Mouse (Mus musculus) lung, postnatal 0 days (tissue): Measurements from ENCODE around the gene Tcirg1. TPM values are rescaled to one million over a fixed set of nuclear protein-coding genes. Genes with fewer than 3 reads are reported as not detected.

ENCODE experiments used
- ATAC-seq: fragments of 200-750 bp; cut with Nextera tagmentation; 2 replicates; pipeline ENCODE4 v1.8.0; 2017; ENCODE audit warnings: moderate library complexity
- DNase-seq: peaks from one replicate; pipeline ENCODE4 v3.0.0-alpha.2; 2016; ENCODE audit warnings: low spot score
- H3K27ac ChIP-seq: fragments of 300-500 bp; sonication (generic); 2 replicates; pipeline ENCODE4 v1.5.1; 2014; ENCODE audit warnings: antibody characterized with exemption, mild to moderate bottlenecking, low read length, mixed read lengths
- H3K27me3 ChIP-seq: fragments of 300-500 bp; sonication (generic); replicated peaks from 2 replicates; pipeline ENCODE4 v1.6.1; 2014; ENCODE audit warnings: low read length, mixed read lengths; ENCODE audit not compliant: insufficient read depth
- H3K36me3 ChIP-seq: fragments of 300-500 bp; sonication (generic); 2 replicates; pipeline ENCODE4 v1.6.1; 2014; ENCODE audit warnings: low read length, mixed read lengths; ENCODE audit not compliant: insufficient read depth
- H3K4me1 ChIP-seq: fragments of 300-500 bp; sonication (generic); 2 replicates; pipeline ENCODE4 v1.6.1; 2014; ENCODE audit warnings: antibody characterized with exemption, low read depth, low read length, mixed read lengths; ENCODE audit not compliant: insufficient read depth
- H3K4me2 ChIP-seq: fragments of 300-500 bp; sonication (generic); replicated peaks from 2 replicates; pipeline ENCODE4 v1.6.1; 2014; ENCODE audit warnings: low read depth, mild to moderate bottlenecking, low read length, moderate library complexity, mixed read lengths
- H3K4me3 ChIP-seq: fragments of 300-500 bp; sonication (generic); 2 replicates; pipeline ENCODE4 v1.5.1; 2014; ENCODE audit warnings: low read depth, low read length
- H3K9ac ChIP-seq: fragments of 300-500 bp; sonication (generic); replicated peaks from 2 replicates; pipeline ENCODE4 v1.6.1; 2014; ENCODE audit warnings: low read depth, mild to moderate bottlenecking
- H3K9me3 ChIP-seq: fragments of 300-500 bp; sonication (generic); 2 replicates; pipeline ENCODE4 v1.6.1; 2016; ENCODE audit warnings: low read length, mixed read lengths
- CTCF ChIP-seq: IDR thresholded peaks from 2 replicates; pipeline ENCODE4 v1.5.1; 2016; ENCODE audit warnings: antibody characterized with exemption, mild to moderate bottlenecking
- EP300 ChIP-seq: IDR thresholded peaks from 2 replicates; pipeline ENCODE4 v1.6.1; 2016; ENCODE audit warnings: antibody characterized with exemption, mild to moderate bottlenecking, control low read depth
- WGBS: fragments of 180-500 bp; shearing (Covaris S2); extraction: QIAGEN DNeasy Blood & Tissue Kit; methylation state at CpG from one replicate; pipeline ENCODE4 v1.1.7; 2014; 5-methylcytosine and 5-hydroxymethylcytosine counted together
- polyA plus RNA-seq: library from polyadenylated mRNA; unstranded; fragments of >200 nt; fragmentation: Nextera tagmentation; extraction: Ambion mirVana; gene quantifications from 2 replicates; pipeline ENCODE4 v1.2.1, GENCODE M21; 2015

The Tcirg1 gene
- polyA plus RNA-seq, 1 experiment from 2014 or later: 31.8 TPM

DNA sequence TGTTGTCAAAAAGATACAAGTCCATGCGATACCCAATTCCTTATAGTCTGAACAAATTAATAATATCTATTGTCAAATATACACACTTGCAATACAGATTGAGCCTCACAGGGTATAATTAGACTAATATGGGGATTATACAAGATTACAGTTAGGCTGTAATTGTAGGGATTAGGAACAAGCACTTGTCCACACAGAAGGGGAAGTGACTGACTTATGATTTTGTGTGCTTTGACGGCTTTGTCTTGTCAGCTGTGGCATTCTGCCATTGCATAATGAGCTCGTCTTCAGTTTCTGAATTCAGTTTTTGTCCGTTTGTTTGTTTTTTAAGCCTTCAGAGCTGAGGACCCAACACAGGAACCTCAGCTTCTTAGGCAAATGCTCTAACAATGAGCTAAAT is 24.7 kb downstream of the Tcirg1 start:
- no peak overlapping the region for H3K4me3 ChIP-seq
- no peaks in the 10 kb centered on the region for H3K9me3 ChIP-seq
- H3K27me3 ChIP-seq: no peaks in the 10 kb centered on the region
- WGBS: 57% methylated on average over 4 of the region's 4 CpGs
- TF ChIP-seq EP300: no peak
- no peak for TF ChIP-seq CTCF
- H3K9ac ChIP-seq: no peak overlapping the region
- ATAC-seq: no peak
- peaks cover 21% of the 10 kb centered on the region; the same call in 1 of the 2 replicates for H3K4me1 ChIP-seq
- H3K36me3 ChIP-seq: no peaks in the 10 kb centered on the region
- H3K27ac ChIP-seq: no peak overlapping the region
- no peak overlapping the region for H3K4me2 ChIP-seq
- DNase-seq: peak; percentile 44

GRCm38 (mm10) chr19:3880054-3880848 is 26.7 kb downstream of the Tcirg1 start:
- 45% methylated on average over 6 of the region's 6 CpGs for WGBS
- TF ChIP-seq EP300 (peak; percentile 28), CTCF (no peak)
- DNase-seq (peak; percentile 80), ATAC-seq (peak; percentile 76)
- H3K4me3 ChIP-seq: no peak overlapping the region
- no peaks in the 10 kb centered on the region for H3K36me3 ChIP-seq
- no peaks in the 10 kb centered on the region for H3K27me3 ChIP-seq
- peak overlapping the region; percentile 32 for H3K27ac ChIP-seq
- no peaks in the 10 kb centered on the region for H3K9me3 ChIP-seq
- no peak overlapping the region; the same call in 1 of the 2 replicates for H3K4me2 ChIP-seq
- H3K9ac ChIP-seq: no peak overlapping the region
- H3K4me1 ChIP-seq: peaks cover 21% of the 10 kb centered on the region; the same call in 1 of the 2 replicates

GRCm38 (mm10) chr19:3875045-3875444 is 31.9 kb downstream of the Tcirg1 start:
- WGBS: 61% methylated on average over 7 of the region's 7 CpGs
- no peak overlapping the region for H3K27ac ChIP-seq
- H3K9me3 ChIP-seq: no peaks in the 10 kb centered on the region
- ATAC-seq: 0 out of 2 replicates have a peak, but pooled peaks have one; percentile 12
- H3K4me3 ChIP-seq: no peak overlapping the region
- no peaks in the 10 kb centered on the region for H3K27me3 ChIP-seq
- H3K9ac ChIP-seq: no peak overlapping the region
- H3K36me3 ChIP-seq: no peaks in the 10 kb centered on the region
- TF ChIP-seq CTCF (no peak), EP300 (no peak)
- no peak overlapping the region for H3K4me2 ChIP-seq
- DNase-seq: peak; percentile 22
- H3K4me1 ChIP-seq: peaks cover 5% of the 10 kb centered on the region; the same call in 1 of the 2 replicates

DNA sequence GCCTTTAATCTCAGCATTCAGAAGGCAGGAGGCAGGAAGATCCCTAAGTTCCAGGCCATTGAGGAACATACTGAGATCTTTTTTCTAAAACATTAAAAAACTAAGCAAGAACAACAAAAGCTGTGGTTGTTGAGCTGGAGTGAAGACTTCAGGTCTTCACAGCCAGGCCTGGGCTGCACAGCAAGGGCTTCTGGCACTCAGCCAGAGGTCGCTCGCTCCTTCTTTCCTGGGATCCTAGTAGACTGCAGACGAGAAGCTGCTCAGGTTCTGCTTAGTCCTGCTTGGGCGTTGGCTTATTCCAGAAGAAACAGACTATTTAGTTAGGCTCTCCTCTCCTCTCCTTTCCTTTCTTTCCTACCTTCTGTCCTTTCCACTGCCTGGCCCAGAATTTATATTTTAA is 34.6 kb downstream of the Tcirg1 start:
- 43% methylated on average over 4 of the region's 4 CpGs for WGBS
- DNase-seq (peak; percentile 29), ATAC-seq (no peak)
- Histone ChIP-seq H3K4me2 (no peak overlapping the region), H3K9ac (no peak overlapping the region), H3K4me3 (no peak overlapping the region), H3K27ac (no peak overlapping the region), H3K36me3 (no peaks in the 10 kb centered on the region), H3K27me3 (no peaks in the 10 kb centered on the region), H3K9me3 (no peaks in the 10 kb centered on the region), H3K4me1 (peaks cover 3% of the 10 kb centered on the region; the same call in 1 of the 2 replicates)
- TF ChIP-seq CTCF: no peak
- no peak for TF ChIP-seq EP300

DNA sequence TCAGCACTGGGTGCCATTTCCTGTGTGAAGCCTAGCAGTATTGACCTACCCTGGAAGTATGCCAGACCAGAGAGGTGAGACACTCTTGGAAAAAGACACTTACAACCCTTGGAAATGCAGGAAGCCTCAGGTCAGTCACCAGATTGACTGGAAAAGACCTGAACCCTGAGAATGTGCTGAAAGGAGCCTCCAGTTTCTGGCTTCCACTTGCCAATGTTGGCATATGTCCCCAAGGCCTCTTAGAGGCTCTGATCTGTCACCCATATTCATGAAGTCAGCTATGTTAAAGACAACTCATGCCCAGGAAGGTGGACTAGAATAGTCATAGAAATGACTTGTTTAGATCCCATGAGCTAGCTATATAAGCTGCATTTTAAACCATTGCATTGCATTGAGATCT is 35.5 kb downstream of the Tcirg1 start:
- H3K4me3 ChIP-seq: no peak overlapping the region
- TF ChIP-seq EP300: no peak
- TF ChIP-seq CTCF: no peak

DNA sequence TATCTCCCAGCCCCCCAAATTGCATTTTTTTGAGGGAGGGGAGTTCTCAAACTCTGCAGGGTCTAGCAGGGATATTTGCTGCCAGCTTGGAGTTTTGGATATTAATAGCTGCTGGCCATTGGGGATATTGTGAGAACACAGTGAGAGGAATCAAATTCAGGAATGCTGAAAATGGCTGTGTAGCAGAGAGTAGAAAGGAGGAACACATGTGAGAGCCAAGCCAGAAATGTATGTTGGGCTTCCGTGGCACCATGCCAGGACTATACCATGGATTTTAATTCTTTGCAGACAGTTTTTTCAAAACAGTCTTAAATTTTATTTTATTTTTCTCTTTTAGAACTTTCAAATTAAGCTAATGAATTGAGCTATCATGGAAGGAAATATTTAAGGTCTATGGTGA is 38.6 kb downstream of the Tcirg1 start:
- Histone ChIP-seq H3K4me3 (no peak overlapping the region), H3K9me3 (no peaks in the 10 kb centered on the region), H3K4me2 (no peak overlapping the region), H3K36me3 (no peaks in the 10 kb centered on the region), H3K4me1 (no peaks in the 10 kb centered on the region), H3K27me3 (no peaks in the 10 kb centered on the region), H3K27ac (no peak overlapping the region), H3K9ac (no peak overlapping the region)
- DNase-seq (no peak), ATAC-seq (no peak)
- 58% methylated on average over 1 of the region's 1 CpGs for WGBS
- no peak for TF ChIP-seq CTCF
- TF ChIP-seq EP300: no peak

More for the DNA sequence above, 35.5 kb downstream of the Tcirg1 start:
- Histone ChIP-seq H3K27me3 (no peaks in the 10 kb centered on the region), H3K4me1 (peaks cover 3% of the 10 kb centered on the region; the same call in 1 of the 2 replicates), H3K36me3 (no peaks in the 10 kb centered on the region), H3K9ac (no peak overlapping the region), H3K4me2 (no peak overlapping the region), H3K9me3 (no peaks in the 10 kb centered on the region), H3K27ac (no peak overlapping the region)
- no peak for DNase-seq
- ATAC-seq: no peak
